In the genomic region with DNA sequence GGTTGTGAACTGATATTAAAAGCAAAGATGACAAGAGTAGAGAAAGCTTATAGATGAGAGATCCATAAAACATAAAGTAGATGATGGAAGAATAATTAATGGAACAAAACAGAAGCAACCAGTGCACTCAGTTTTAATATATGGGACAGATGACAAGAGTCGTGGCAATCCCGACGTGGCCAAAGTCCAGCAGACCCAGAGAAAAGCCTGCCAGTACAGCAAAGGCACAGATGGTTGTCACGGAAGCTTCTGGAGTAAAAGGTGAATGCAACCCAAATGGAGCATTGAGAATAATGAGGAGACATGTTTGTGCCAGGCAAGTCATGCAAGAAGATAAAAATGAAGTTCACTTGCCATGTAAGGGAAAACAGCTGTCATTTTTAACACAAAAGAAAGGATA, we compare ENCODE assay signal across 9 mouse cellular contexts.
"Had no signal": no experiment of that assay in that cellular context is flagged by ENCODE, and none has a peak within 500 bp of the region (broad histone marks: within the 10 kb centered on the region; RNA-seq: fewer than 3 reads in every experiment).

No protein-coding gene starts in this region.

- DNase-seq: liver, postnatal 0 days; lung, adult 2 months; lung, postnatal 14 days; lung, postnatal 36 days; midbrain, embryonic 14.5 days; right cerebral cortex, postnatal 14 days; thymus, adult 2 months; thymus, postnatal 25 days; thymus, postnatal 4 days had no signal
